Mouse (Mus musculus) liver, adult 2 months (tissue): Measurements from ENCODE around the gene Prm2.

Source experiments
- CTCF ChIP-seq: fragments of 200-500 bp; IDR thresholded peaks from 2 replicates; pipeline ENCODE4 v1.5.1; 2011; ENCODE audit warnings: low read depth, low read length, control low read depth
- POLR2A ChIP-seq: fragments of 200-500 bp; IDR thresholded peaks from 2 replicates; pipeline ENCODE4 v1.6.1; 2011; ENCODE audit warnings: low read length, control low read depth; ENCODE audit not compliant: insufficient read depth; ENCODE audit errors: extremely low read depth

DNA sequence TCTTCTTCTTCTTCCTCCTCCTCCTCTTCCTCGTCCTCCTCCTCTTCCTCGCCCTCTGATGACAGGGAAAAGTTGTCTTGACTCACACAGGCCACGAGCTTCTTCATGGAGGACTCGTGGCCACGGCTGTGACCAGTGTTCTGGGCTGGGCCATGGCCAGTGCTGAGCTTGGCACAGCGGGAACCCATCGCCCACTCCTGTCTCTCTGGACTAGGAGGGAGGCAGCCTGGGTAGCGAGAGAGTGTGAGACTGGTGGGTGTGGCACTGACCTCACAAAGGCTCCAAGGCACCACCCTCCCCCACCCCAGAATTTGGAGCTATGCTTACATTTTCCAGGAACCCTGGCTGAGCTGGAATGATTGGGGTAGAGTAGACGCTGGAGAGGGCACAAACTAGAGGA is 5.2 kb downstream of the Prm2 start, which contains the start of gene Prm3:
- TF ChIP-seq POLR2A, result no peak
- TF ChIP-seq CTCF, result no peak
